Mouse (Mus musculus) midbrain, postnatal 0 days (tissue): ENCODE results near the gene A830031A19Rik. TPM values are rescaled to one million over a fixed set of nuclear protein-coding genes. Genes with fewer than 3 reads are reported as not detected.

Experiments
- ATAC-seq: fragments of 200-750 bp; cut with Nextera tagmentation; 2 replicates; pipeline ENCODE4 v1.8.0; 2017; ENCODE audit warnings: moderate number of reproducible peaks, mild to moderate bottlenecking, moderate TSS enrichment, moderate library complexity; ENCODE audit not compliant: low FRiP score
- DNase-seq: peaks from one replicate; pipeline ENCODE4 v3.0.0-alpha.2; 2015; ENCODE audit warnings: low spot score
- H3K27ac ChIP-seq: fragments of 300-500 bp; sonication (generic); 2 replicates; pipeline ENCODE4 v1.5.1; 2014; ENCODE audit warnings: low read depth, mild to moderate bottlenecking, low read length, mixed read lengths
- H3K27me3 ChIP-seq: fragments of 300-500 bp; sonication (generic); 2 replicates; pipeline ENCODE4 v1.6.1; 2014; ENCODE audit warnings: low read length, control low read depth, mixed read lengths; ENCODE audit not compliant: insufficient read depth
- H3K36me3 ChIP-seq: fragments of 300-500 bp; sonication (generic); 2 replicates; pipeline ENCODE4 v1.6.1; 2014; ENCODE audit warnings: low read length, control low read depth, mixed read lengths; ENCODE audit not compliant: insufficient read depth
- H3K4me1 ChIP-seq: fragments of 300-500 bp; sonication (generic); 2 replicates; pipeline ENCODE4 v1.6.1; 2014; ENCODE audit warnings: mild to moderate bottlenecking, control low read depth, antibody characterized with exemption, low read length, mixed read lengths; ENCODE audit not compliant: insufficient read depth
- H3K4me2 ChIP-seq: fragments of 300-500 bp; sonication (generic); 2 replicates; pipeline ENCODE4 v1.6.1; 2014; ENCODE audit warnings: low read depth, mild to moderate bottlenecking, low read length, mixed read lengths; ENCODE audit not compliant: poor library complexity, severe bottlenecking
- H3K4me3 ChIP-seq: fragments of 300-500 bp; sonication (generic); 2 replicates; pipeline ENCODE4 v1.5.1; 2014; ENCODE audit warnings: low read depth, mild to moderate bottlenecking, low read length, moderate library complexity
- H3K9ac ChIP-seq: fragments of 300-500 bp; sonication (generic); replicated peaks from 2 replicates; pipeline ENCODE4 v1.6.1; 2014; ENCODE audit warnings: mild to moderate bottlenecking, low read length, moderate library complexity, mixed read lengths; ENCODE audit not compliant: poor library complexity, severe bottlenecking
- H3K9me3 ChIP-seq: fragments of 300-500 bp; sonication (generic); 2 replicates; pipeline ENCODE4 v1.6.1; 2016; ENCODE audit warnings: low read length, control low read depth
- CTCF ChIP-seq: IDR thresholded peaks from 2 replicates; pipeline ENCODE4 v1.5.1; 2016; ENCODE audit warnings: antibody characterized with exemption, mild to moderate bottlenecking
- whole genome bisulfite sequencing: fragments of 180-500 bp; shearing (Covaris S2); extraction: QIAGEN DNeasy Blood & Tissue Kit; methylation state at CpG from one replicate; pipeline ENCODE4 v1.1.7; 2014; 5-methylcytosine and 5-hydroxymethylcytosine counted together
- polyA plus RNA-seq: library from polyadenylated mRNA; unstranded; fragments of >200 nt; fragmentation: Nextera tagmentation; extraction: Ambion mirVana; gene quantifications from 2 replicates; pipeline ENCODE4 v1.2.1, GENCODE M21; 2015
- total RNA-seq: library from RNA; depleted of rRNA; stranded (reverse); fragments of >200 nt; gene quantifications from 2 replicates; pipeline ENCODE4 v1.2.3, GENCODE M21; 2014

A830031A19Rik gene
- total and polyA plus RNA-seq, 2 experiments from 2014 or later: not detected

GRCm38 (mm10) chr11:24084590-24084989, 9.7 kb upstream of the A830031A19Rik start:
- DNase-seq (no peak), ATAC-seq (no peak)
- peaks cover 4% of the 10 kb centered on the region; the same call in 1 of the 2 replicates for H3K36me3 ChIP-seq
- peak overlapping the region; percentile 44 for H3K4me2 ChIP-seq
- no peaks in the 10 kb centered on the region for H3K27me3 ChIP-seq
- peak overlapping the region; percentile 17; the same call in 1 of the 2 replicates for H3K4me3 ChIP-seq
- H3K9me3 ChIP-seq: no peaks in the 10 kb centered on the region
- 0 out of 2 replicates have a peak overlapping the region, but pooled peaks have one; percentile 29 for H3K9ac ChIP-seq
- H3K4me1 ChIP-seq: no peaks in the 10 kb centered on the region
- WGBS: 44% methylated on average over 4 of the region's 4 CpGs
- peak overlapping the region; percentile 65; the same call in 1 of the 2 replicates for H3K27ac ChIP-seq
- no peak for TF ChIP-seq CTCF

GRCm38 (mm10) chr11:24084077-24084476, 9.2 kb upstream of the A830031A19Rik start:
- Histone ChIP-seq H3K4me3 (peak overlapping the region; percentile 17; the same call in 1 of the 2 replicates), H3K27me3 (no peaks in the 10 kb centered on the region), H3K4me2 (peak overlapping the region; percentile 44), H3K9ac (0 out of 2 replicates have a peak overlapping the region, but pooled peaks have one; percentile 50), H3K4me1 (no peaks in the 10 kb centered on the region), H3K9me3 (no peaks in the 10 kb centered on the region), H3K36me3 (peaks cover 4% of the 10 kb centered on the region; the same call in 1 of the 2 replicates), H3K27ac (peak overlapping the region; percentile 93)
- ATAC-seq (no peak), DNase-seq (no peak)
- TF ChIP-seq CTCF: no peak
- WGBS: 40% methylated on average over 3 of the region's 3 CpGs

DNA sequence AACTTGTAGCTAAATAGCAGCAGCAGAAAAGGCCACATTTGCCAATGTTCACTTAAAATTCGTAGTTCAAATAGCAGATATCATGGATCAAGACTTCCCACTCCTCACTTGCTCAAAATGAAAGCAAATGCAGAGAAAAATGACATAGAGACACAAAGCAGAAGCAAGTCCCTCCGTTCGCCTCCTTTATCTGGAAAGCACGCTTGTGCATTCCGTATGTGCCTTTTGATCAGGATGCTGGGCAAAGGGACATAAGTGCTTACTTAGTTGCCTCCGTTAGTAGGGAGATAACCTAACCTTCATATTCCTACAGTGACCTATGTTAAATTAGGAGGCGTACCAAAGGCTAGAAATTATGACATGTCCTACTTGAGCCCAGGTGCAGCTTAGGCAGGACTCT, 8.6 kb upstream of the A830031A19Rik start:
- 44% methylated on average over 7 of the region's 7 CpGs for WGBS
- peaks cover 4% of the 10 kb centered on the region; the same call in 1 of the 2 replicates for H3K36me3 ChIP-seq
- H3K27me3 ChIP-seq: no peaks in the 10 kb centered on the region
- H3K27ac ChIP-seq: peak overlapping the region; percentile 93
- peak overlapping the region; percentile 21 for H3K4me3 ChIP-seq
- H3K4me1 ChIP-seq: no peaks in the 10 kb centered on the region
- ATAC-seq (no peak), DNase-seq (no peak)
- peak overlapping the region; percentile 99 for H3K4me2 ChIP-seq
- H3K9me3 ChIP-seq: no peaks in the 10 kb centered on the region
- no peak for TF ChIP-seq CTCF
- peak overlapping the region; percentile 50 for H3K9ac ChIP-seq

DNA sequence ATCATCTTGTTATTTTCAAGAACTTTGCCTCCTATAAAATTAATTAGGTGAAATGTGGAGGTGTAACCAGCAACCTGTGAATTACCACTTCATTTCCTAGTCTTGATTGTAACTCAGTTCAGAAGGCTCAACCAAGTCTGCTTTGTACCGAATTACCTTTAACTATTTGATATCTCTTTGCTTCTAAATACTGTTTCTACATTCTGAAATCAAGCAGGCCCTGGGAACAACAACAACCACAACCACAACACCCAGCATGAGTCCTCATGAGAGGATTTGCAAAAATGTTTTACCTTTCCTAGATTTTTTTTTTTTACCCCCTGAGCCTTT, 8.2 kb upstream of the A830031A19Rik start:
- ATAC-seq: no peak
- DNase-seq: no peak
- WGBS: 40% methylated on average over 1 of the region's 1 CpGs
- Histone ChIP-seq H3K4me1 (no peaks in the 10 kb centered on the region), H3K4me2 (peak overlapping the region; percentile 99), H3K4me3 (peak overlapping the region; percentile 21), H3K9ac (peak overlapping the region; percentile 50), H3K9me3 (no peaks in the 10 kb centered on the region), H3K27me3 (no peaks in the 10 kb centered on the region), H3K27ac (peak overlapping the region; percentile 93), H3K36me3 (peaks cover 4% of the 10 kb centered on the region; the same call in 1 of the 2 replicates)
- no peak for TF ChIP-seq CTCF

DNA sequence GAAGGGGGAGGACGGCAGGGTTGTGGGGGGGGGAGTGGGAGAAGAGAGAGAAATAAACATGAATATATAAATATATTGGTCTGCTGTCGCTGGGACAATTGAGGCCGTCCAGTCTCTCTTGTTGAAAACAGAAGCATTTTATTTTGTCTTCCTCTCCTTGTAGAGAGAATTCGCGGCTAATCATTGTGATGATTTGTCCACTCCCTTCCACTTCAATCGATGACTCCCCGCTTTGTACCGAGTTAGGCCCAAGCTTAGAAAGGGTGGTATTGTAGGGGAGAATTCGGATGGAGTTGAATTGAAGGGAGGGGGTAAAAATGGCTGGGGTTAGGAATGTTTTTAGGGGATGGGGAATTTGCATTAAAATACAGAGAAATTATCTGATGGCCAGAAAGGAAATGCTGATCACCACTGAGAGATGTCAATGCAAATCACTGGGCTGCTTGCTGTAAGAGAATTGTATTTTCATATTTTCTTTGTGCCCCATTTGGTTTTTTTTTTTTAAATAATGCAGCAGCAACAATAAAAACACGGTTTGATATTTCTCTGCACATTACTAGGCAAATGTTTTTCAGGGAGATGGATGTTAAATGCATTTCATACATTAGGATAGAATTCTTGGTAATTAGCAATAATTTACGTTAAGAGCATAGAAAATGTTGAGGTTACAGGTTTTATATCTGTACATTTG, 7.7 kb upstream of the A830031A19Rik start:
- Histone ChIP-seq H3K9me3 (no peaks in the 10 kb centered on the region), H3K36me3 (peaks cover 4% of the 10 kb centered on the region; the same call in 1 of the 2 replicates), H3K27me3 (no peaks in the 10 kb centered on the region), H3K4me3 (peak overlapping the region; percentile 84), H3K27ac (peak overlapping the region; percentile 93), H3K9ac (peak overlapping the region; percentile 84), H3K4me2 (peak overlapping the region; percentile 99), H3K4me1 (no peaks in the 10 kb centered on the region)
- TF ChIP-seq CTCF: no peak
- DNase-seq (no peak), ATAC-seq (no peak)
- 18% methylated on average over 11 of the region's 11 CpGs for WGBS

DNA sequence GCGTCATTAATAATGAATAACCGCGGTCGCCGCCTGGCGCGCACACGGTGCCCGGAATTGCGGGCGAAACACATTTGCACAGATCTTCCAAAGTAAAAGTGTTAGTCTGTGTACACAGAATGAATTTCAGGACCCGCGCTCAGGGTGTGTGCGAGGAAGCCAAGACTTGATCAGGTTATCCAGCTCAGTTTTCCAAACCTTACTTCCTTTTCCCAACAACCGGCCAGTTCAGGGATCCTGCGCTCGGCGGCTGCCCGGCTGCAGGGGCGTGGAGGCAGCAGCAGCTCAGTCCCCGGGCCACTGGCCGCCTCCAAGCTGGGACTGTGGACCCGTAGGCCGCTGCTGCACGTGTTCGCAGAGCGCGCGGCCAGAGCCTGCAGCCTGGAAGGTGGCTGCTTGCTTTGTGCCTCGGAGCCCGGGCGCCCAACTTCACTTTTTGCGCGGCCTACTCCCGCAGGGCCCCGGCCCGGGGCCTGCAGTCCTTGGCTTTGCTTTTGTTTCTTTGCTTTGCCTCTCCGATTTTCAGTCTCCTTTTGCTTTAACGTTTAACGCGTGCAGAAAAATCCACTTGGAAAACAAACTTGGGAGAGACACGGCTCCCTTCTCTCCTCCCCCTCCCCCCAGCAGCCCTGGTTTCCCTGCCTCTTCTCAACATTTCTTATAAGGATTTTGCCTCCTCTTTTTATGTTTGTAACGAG, 7.0 kb upstream of the A830031A19Rik start:
- no peaks in the 10 kb centered on the region for H3K4me1 ChIP-seq
- under 1% methylated on average over 43 of the region's 43 CpGs for WGBS
- H3K9ac ChIP-seq: peak overlapping the region; percentile 84
- DNase-seq: peak; percentile 57
- H3K27ac ChIP-seq: peak overlapping the region; percentile 93
- peak overlapping the region; percentile 84 for H3K4me3 ChIP-seq
- peaks cover 4% of the 10 kb centered on the region; the same call in 1 of the 2 replicates for H3K36me3 ChIP-seq
- H3K4me2 ChIP-seq: peak overlapping the region; percentile 99
- 0 out of 2 replicates have a peak, but pooled peaks have one; percentile 9 for TF ChIP-seq CTCF
- no peaks in the 10 kb centered on the region for H3K9me3 ChIP-seq
- no peaks in the 10 kb centered on the region for H3K27me3 ChIP-seq
- ATAC-seq: no peak
